In genomic region chr6:71997215-71997614, GRCm38 (mm10) we compare ENCODE assay signal across 32 mouse cellular contexts.
DNase-seq lines count a peak whose midpoint lies in the region; ATAC-seq and TF ChIP-seq lines count a peak whose summit lies in the region.
"Had no signal": no experiment of that assay in that cellular context is flagged by ENCODE, and none has a peak within 500 bp of the region (broad histone marks: within the 10 kb centered on the region; RNA-seq: fewer than 3 reads in every experiment).

No protein-coding gene starts in this region.

- H3K4me1 ChIP-seq in intestine, postnatal 0 days (replicated peaks; ENCODE audit: control insufficient read depth, insufficient read depth, low read length): no peaks in the 10 kb centered on the region
- H3K4me1 ChIP-seq in kidney, embryonic 14.5 days (ENCODE audit: control insufficient read depth, insufficient read depth, low read length): no peaks in the 10 kb centered on the region
- no peaks in the 10 kb centered on the region for H3K4me1 ChIP-seq in hindbrain, embryonic 11.5 days (replicated peaks; ENCODE audit: control insufficient read depth, insufficient read depth, low read length)
- H3K4me1 ChIP-seq: forebrain, embryonic 13.5 days; heart, embryonic 15.5 days; kidney, embryonic 15.5 days; liver, embryonic 13.5 days; midbrain, embryonic 12.5 days; neural tube, embryonic 12.5 days had no signal

- no peak for DNase-seq in frontal cortex, postnatal 10 days (ENCODE audit: low spot score in 2 of 2)
- DNase-seq in brain, adult 2 months (ENCODE audit: low read depth, low spot score): peak; percentile 98
- peak; percentile 92 for DNase-seq in cerebellum, adult 11-12 months
- DNase-seq in cerebellum, adult 9-11 months: peak; percentile 93
- no peak for DNase-seq in hindbrain, embryonic 11.5 days (ENCODE audit: low spot score)
- DNase-seq: adrenal gland, adult 2 months; gastrocnemius, postnatal 10 days; kidney, postnatal 25 days; liver, embryonic 13.5 days; lung, adult 18-20 months; lung, postnatal 4 days; thymus, postnatal 4 days had no signal

- no peak overlapping the region for H3K4me3 ChIP-seq in intestine, postnatal 0 days (ENCODE audit: low read depth, low read length)
- no peak overlapping the region for H3K4me3 ChIP-seq in kidney, embryonic 14.5 days (ENCODE audit: low read length)
- no peak overlapping the region for H3K4me3 ChIP-seq in hindbrain, embryonic 11.5 days (ENCODE audit: low read depth, low read length)
- H3K4me3 ChIP-seq: embryonic facial prominence, embryonic 15.5 days; forebrain, embryonic 13.5 days; heart, embryonic 10.5 days; heart, embryonic 15.5 days; hindbrain, embryonic 12.5 days; kidney, embryonic 15.5 days; limb, embryonic 10.5 days; limb, embryonic 15.5 days; liver, embryonic 13.5 days; megakaryocyte, embryonic 14.5 days; midbrain, embryonic 12.5 days; myocyte; neural tube, embryonic 12.5 days had no signal

- no peaks in the 10 kb centered on the region for H3K36me3 ChIP-seq in intestine, postnatal 0 days (ENCODE audit: control insufficient read depth, insufficient read depth)
- no peaks in the 10 kb centered on the region for H3K36me3 ChIP-seq in kidney, embryonic 14.5 days (ENCODE audit: control insufficient read depth, insufficient read depth, low read length)
- no peaks in the 10 kb centered on the region for H3K36me3 ChIP-seq in hindbrain, embryonic 11.5 days (ENCODE audit: control insufficient read depth, insufficient read depth, low read length)
- H3K36me3 ChIP-seq: embryonic facial prominence, embryonic 15.5 days; heart, embryonic 10.5 days; heart, embryonic 15.5 days; hindbrain, embryonic 12.5 days; kidney, embryonic 15.5 days; limb, embryonic 10.5 days; limb, embryonic 15.5 days; liver, embryonic 13.5 days; midbrain, embryonic 12.5 days; neural tube, embryonic 12.5 days had no signal

- no peak for TF ChIP-seq CTCF in intestine, postnatal 0 days (IDR thresholded peaks at IDR 0.05; ENCODE audit: low read depth)

- no peaks in the 10 kb centered on the region for H3K27me3 ChIP-seq in intestine, postnatal 0 days (replicated peaks; ENCODE audit: control insufficient read depth, insufficient read depth, low read length)
- no peaks in the 10 kb centered on the region for H3K27me3 ChIP-seq in kidney, embryonic 14.5 days (ENCODE audit: control insufficient read depth, insufficient read depth, low read length)
- H3K27me3 ChIP-seq in hindbrain, embryonic 11.5 days (ENCODE audit: control insufficient read depth, insufficient read depth, low read length): no peaks in the 10 kb centered on the region
- H3K27me3 ChIP-seq: embryonic facial prominence, embryonic 15.5 days; forebrain, embryonic 13.5 days; heart, embryonic 15.5 days; hindbrain, embryonic 12.5 days; kidney, embryonic 15.5 days; limb, embryonic 15.5 days; midbrain, embryonic 12.5 days; neural tube, embryonic 12.5 days had no signal

- H3K27ac ChIP-seq in intestine, postnatal 0 days (ENCODE audit: low read depth, low read length): no peak overlapping the region
- no peak overlapping the region for H3K27ac ChIP-seq in kidney, embryonic 14.5 days (ENCODE audit: low read depth, low read length)
- H3K27ac ChIP-seq in hindbrain, embryonic 11.5 days (ENCODE audit: low read depth, low read length): no peak overlapping the region
- H3K27ac ChIP-seq: embryonic facial prominence, embryonic 15.5 days; forebrain, embryonic 13.5 days; heart, embryonic 10.5 days; heart, embryonic 15.5 days; hindbrain, embryonic 12.5 days; hindbrain, postnatal 0 days; kidney, embryonic 15.5 days; limb, embryonic 10.5 days; limb, embryonic 15.5 days; liver, embryonic 13.5 days; midbrain, embryonic 12.5 days; neural tube, embryonic 12.5 days had no signal

- H3K4me2 ChIP-seq in intestine, postnatal 0 days (replicated peaks; ENCODE audit: low read depth): no peak overlapping the region
- H3K4me2 ChIP-seq in kidney, embryonic 14.5 days (replicated peaks; ENCODE audit: low read depth, low read length): no peak overlapping the region
- H3K4me2 ChIP-seq in hindbrain, embryonic 11.5 days (replicated peaks; ENCODE audit: low read depth, low read length): no peak overlapping the region
- H3K4me2 ChIP-seq: embryonic facial prominence, embryonic 15.5 days; forebrain, embryonic 13.5 days; heart, embryonic 15.5 days; hindbrain, embryonic 12.5 days; kidney, embryonic 15.5 days; limb, embryonic 15.5 days; liver, embryonic 13.5 days; midbrain, embryonic 12.5 days; neural tube, embryonic 12.5 days had no signal

- H3K9ac ChIP-seq in intestine, postnatal 0 days (ENCODE audit: low read depth, low read length): no peak overlapping the region
- no peak overlapping the region for H3K9ac ChIP-seq in kidney, embryonic 14.5 days (ENCODE audit: low read depth, low read length)
- no peak overlapping the region for H3K9ac ChIP-seq in hindbrain, embryonic 11.5 days (ENCODE audit: low read depth, low read length)
- H3K9ac ChIP-seq: embryonic facial prominence, embryonic 15.5 days; forebrain, embryonic 13.5 days; heart, embryonic 15.5 days; hindbrain, embryonic 12.5 days; kidney, embryonic 15.5 days; limb, embryonic 15.5 days; liver, embryonic 13.5 days; midbrain, embryonic 12.5 days; neural tube, embryonic 12.5 days had no signal

- 93% methylated on average over 1 of the region's 1 CpGs for WGBS in intestine, postnatal 0 days
- 83% methylated on average over 1 of the region's 1 CpGs for WGBS in kidney, embryonic 14.5 days
- WGBS in hindbrain, embryonic 11.5 days: 89% methylated on average over 1 of the region's 1 CpGs

- peak; percentile 80 for ATAC-seq in frontal cortex, adult (ENCODE audit: low TSS enrichment)
- no peak for ATAC-seq in intestine, postnatal 0 days
- no peak for ATAC-seq in kidney, embryonic 14.5 days (ENCODE audit: low FRiP score, low TSS enrichment)
- no peak for ATAC-seq in hindbrain, embryonic 11.5 days (ENCODE audit: low FRiP score)
- ATAC-seq: activated CD4-positive, CD25-positive, alpha-beta regulatory T cell, adult 4 months; CD4-positive, CD25-positive, alpha-beta regulatory T cell, adult 4 months; forebrain, embryonic 13.5 days; hindbrain, postnatal 0 days; intestine, embryonic 16.5 days; lung, postnatal 0 days had no signal

- no peaks in the 10 kb centered on the region for H3K9me3 ChIP-seq in intestine, postnatal 0 days (ENCODE audit: control insufficient read depth)
- H3K9me3 ChIP-seq in kidney, embryonic 14.5 days (ENCODE audit: control insufficient read depth, low read length): peaks cover 4% of the 10 kb centered on the region; the same call in 1 of the 2 replicates
- H3K9me3 ChIP-seq in hindbrain, embryonic 11.5 days (ENCODE audit: control insufficient read depth, low read length): no peaks in the 10 kb centered on the region
- H3K9me3 ChIP-seq: forebrain, embryonic 13.5 days; heart, embryonic 10.5 days; hindbrain, embryonic 12.5 days; kidney, embryonic 15.5 days; limb, embryonic 10.5 days; limb, embryonic 15.5 days; liver, embryonic 13.5 days; midbrain, embryonic 12.5 days; neural tube, embryonic 12.5 days had no signal

Comparison
In these comparisons a context has a peak if more than half of its experiments do, and no peak if none do; other contexts are left out.
1. DNase-seq: peak in brain, adult 2 months (single experiment), cerebellum, adult 11-12 months (single experiment) and cerebellum, adult 9-11 months (single experiment); none in frontal cortex, postnatal 10 days (0 of 2) and hindbrain, embryonic 11.5 days (single experiment).